Mouse (Mus musculus): ENCODE measurements around the gene Kcnk15. TPM values are rescaled to one million over a fixed set of nuclear protein-coding genes. Genes with fewer than 3 reads are reported as not detected.

Gene Kcnk15
- polyA plus RNA-seq (2015; fragmentation: Nextera tagmentation; extraction: Ambion mirVana), result not detected in 2 replicates

DNA sequence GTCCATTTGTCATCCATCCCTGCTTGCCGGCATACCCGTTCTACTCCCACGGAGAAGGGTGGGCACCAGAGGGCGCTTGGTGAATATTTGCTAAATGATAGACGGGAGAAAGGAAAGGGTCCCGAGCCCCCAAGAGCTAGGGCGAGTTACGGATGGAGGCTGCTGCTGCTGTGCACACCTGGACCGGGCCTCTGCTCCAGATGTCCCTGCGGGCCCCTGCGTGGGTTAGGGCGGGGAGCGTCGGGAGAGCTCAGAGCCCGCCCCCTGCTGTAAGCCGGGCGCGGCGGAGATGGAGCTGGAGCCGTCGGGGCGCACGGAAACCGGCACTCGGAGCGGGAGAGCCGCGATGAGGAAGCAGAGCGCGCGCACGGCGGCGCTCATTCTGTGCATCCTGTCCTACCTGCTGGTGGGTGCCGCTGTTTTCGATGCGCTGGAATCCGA lies at the start of gene Kcnk15:
TSS of gene Kcnk15 (plus strand) at position 191 of the 441 bp plus-strand sequence.
- H3K27me3 ChIP-seq (ENCODE audit: control insufficient read depth, insufficient read depth, low read length), result peaks cover 11% of the 10 kb centered on the region

DNA sequence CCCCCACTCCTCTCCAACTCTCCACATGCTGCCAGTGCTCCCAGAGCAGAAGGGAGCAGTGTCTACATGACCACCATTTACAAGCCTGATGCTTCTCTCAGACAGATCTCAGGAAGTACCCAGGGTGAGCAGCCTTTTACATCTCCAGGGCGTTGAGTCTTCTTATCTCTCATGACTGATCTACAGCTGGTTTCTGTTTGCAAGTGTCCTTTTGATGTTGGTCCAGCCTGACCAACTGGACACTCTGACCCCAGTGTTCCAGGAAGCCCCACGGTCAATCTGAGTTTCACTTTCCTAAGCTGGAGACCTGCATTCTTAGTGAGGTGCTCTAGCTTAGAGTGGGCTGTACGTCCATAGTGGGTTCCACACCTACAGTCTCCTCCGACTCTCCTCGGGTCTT lies 49.6 kb upstream of the Kcnk15 start:
- TF ChIP-seq EP300 (optimal IDR thresholded peaks at IDR 0.05) (no peak), CTCF (IDR thresholded peaks at IDR 0.05; ENCODE audit: low read depth) (no peak)
- WGBS, result 69% methylated on average over 5 of the region's 5 CpGs
- no peaks in the 10 kb centered on the region for H3K4me1 ChIP-seq (replicated peaks; ENCODE audit: control insufficient read depth, insufficient read depth)
- no peaks in the 10 kb centered on the region for H3K36me3 ChIP-seq (ENCODE audit: control insufficient read depth, insufficient read depth, low read length)
- DNase-seq (ENCODE audit: low spot score) (no peak), ATAC-seq (ENCODE audit: low FRiP score, low TSS enrichment) (no peak)
- H3K9ac ChIP-seq (ENCODE audit: low read length), result no peak overlapping the region
- H3K27ac ChIP-seq (replicated peaks), result no peak overlapping the region
- H3K9me3 ChIP-seq (ENCODE audit: control insufficient read depth, low read length), result no peaks in the 10 kb centered on the region
- H3K4me2 ChIP-seq (replicated peaks; ENCODE audit: low read depth), result no peak overlapping the region
- H3K27me3 ChIP-seq (ENCODE audit: control insufficient read depth, insufficient read depth, low read length), result no peaks in the 10 kb centered on the region
- H3K4me3 ChIP-seq (ENCODE audit: low read depth, low read length), result no peak overlapping the region

More for the DNA sequence above, at the start of gene Kcnk15:
- WGBS, result 0% methylated on average over 37 of the region's 38 CpGs
- peak within 1 kb of the TSS; percentile 13; the same call in 1 of the 2 replicates for H3K4me3 ChIP-seq (ENCODE audit: low read depth, low read length)
- H3K36me3 ChIP-seq (ENCODE audit: control insufficient read depth, insufficient read depth, low read length), result no peaks in the 10 kb centered on the region
- TF ChIP-seq EP300 (optimal IDR thresholded peaks at IDR 0.05) (no peak), CTCF (IDR thresholded peaks at IDR 0.05; ENCODE audit: low read depth) (peak; percentile 44)
- no peak for ATAC-seq (ENCODE audit: low FRiP score, low TSS enrichment)
- no peaks in the 10 kb centered on the region for H3K9me3 ChIP-seq (ENCODE audit: control insufficient read depth, low read length)
- no peaks in the 10 kb centered on the region for H3K4me1 ChIP-seq (replicated peaks; ENCODE audit: control insufficient read depth, insufficient read depth)
- no peak within 1 kb of the TSS for H3K9ac ChIP-seq (ENCODE audit: low read length)
- no peak within 1 kb of the TSS for H3K4me2 ChIP-seq (replicated peaks; ENCODE audit: low read depth)
- DNase-seq (ENCODE audit: low spot score), result no peak
- H3K27ac ChIP-seq (replicated peaks), result no peak within 1 kb of the TSS

DNA sequence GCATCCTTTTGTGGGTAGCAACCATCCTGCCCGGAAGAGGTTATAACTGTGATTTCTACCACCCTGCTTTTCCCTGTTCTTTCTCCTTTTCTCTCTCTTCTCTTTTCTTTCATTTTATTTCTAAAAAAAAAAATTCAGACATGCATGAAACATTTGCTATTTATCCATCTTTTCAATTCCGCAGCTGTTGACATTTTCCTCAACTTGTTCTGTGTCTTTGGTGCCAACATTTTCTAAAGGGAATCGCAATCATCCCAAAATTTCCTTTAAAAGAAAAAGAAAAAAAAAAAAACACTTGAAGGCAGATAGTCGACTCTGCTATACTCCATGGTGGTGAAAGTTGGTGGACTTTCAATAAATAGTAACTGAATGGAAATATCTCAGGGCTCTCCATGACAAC lies 44.3 kb upstream of the Kcnk15 start:
- Histone ChIP-seq H3K27ac (replicated peaks) (no peak overlapping the region), H3K27me3 (ENCODE audit: control insufficient read depth, insufficient read depth, low read length) (no peaks in the 10 kb centered on the region), H3K4me1 (replicated peaks; ENCODE audit: control insufficient read depth, insufficient read depth) (no peaks in the 10 kb centered on the region), H3K4me3 (ENCODE audit: low read depth, low read length) (no peak overlapping the region), H3K4me2 (replicated peaks; ENCODE audit: low read depth) (no peak overlapping the region), H3K36me3 (ENCODE audit: control insufficient read depth, insufficient read depth, low read length) (no peaks in the 10 kb centered on the region), H3K9me3 (ENCODE audit: control insufficient read depth, low read length) (no peaks in the 10 kb centered on the region), H3K9ac (ENCODE audit: low read length) (no peak overlapping the region)
- 75% methylated on average over 4 of the region's 4 CpGs for WGBS
- DNase-seq (ENCODE audit: low spot score) (no peak), ATAC-seq (ENCODE audit: low FRiP score, low TSS enrichment) (no peak)
- TF ChIP-seq EP300 (optimal IDR thresholded peaks at IDR 0.05) (no peak), CTCF (IDR thresholded peaks at IDR 0.05; ENCODE audit: low read depth) (no peak)

DNA sequence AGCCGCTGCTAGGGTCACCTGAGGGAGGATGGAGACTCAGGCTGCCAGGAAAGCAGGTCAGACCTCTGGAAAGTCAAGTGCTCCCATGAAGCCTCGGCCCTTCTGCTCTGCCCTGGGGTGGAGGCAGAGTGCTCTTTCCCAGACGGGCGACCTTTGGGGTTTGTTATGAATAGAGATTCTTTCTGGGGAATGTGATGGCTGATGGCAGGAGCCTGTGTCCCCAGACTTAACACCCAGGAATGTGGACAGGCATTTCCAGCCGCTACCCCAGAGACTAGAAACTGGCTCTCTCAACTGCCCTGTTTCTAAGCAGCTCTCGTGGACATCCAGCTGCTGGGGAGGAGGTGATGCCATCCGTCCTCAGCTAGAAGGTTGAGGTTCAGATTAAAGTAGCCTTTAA lies 43.7 kb upstream of the Kcnk15 start:
- H3K4me1 ChIP-seq (replicated peaks; ENCODE audit: control insufficient read depth, insufficient read depth), result no peaks in the 10 kb centered on the region
- DNase-seq (ENCODE audit: low spot score) (no peak), ATAC-seq (ENCODE audit: low FRiP score, low TSS enrichment) (no peak)
- no peak overlapping the region for H3K4me2 ChIP-seq (replicated peaks; ENCODE audit: low read depth)
- WGBS, result 37% methylated on average over 7 of the region's 7 CpGs
- H3K36me3 ChIP-seq (ENCODE audit: control insufficient read depth, insufficient read depth, low read length), result no peaks in the 10 kb centered on the region
- H3K9ac ChIP-seq (ENCODE audit: low read length), result no peak overlapping the region
- H3K9me3 ChIP-seq (ENCODE audit: control insufficient read depth, low read length), result no peaks in the 10 kb centered on the region
- no peaks in the 10 kb centered on the region for H3K27me3 ChIP-seq (ENCODE audit: control insufficient read depth, insufficient read depth, low read length)
- TF ChIP-seq EP300 (optimal IDR thresholded peaks at IDR 0.05) (no peak), CTCF (IDR thresholded peaks at IDR 0.05; ENCODE audit: low read depth) (no peak)
- H3K4me3 ChIP-seq (ENCODE audit: low read depth, low read length), result no peak overlapping the region
- no peak overlapping the region for H3K27ac ChIP-seq (replicated peaks)

DNA sequence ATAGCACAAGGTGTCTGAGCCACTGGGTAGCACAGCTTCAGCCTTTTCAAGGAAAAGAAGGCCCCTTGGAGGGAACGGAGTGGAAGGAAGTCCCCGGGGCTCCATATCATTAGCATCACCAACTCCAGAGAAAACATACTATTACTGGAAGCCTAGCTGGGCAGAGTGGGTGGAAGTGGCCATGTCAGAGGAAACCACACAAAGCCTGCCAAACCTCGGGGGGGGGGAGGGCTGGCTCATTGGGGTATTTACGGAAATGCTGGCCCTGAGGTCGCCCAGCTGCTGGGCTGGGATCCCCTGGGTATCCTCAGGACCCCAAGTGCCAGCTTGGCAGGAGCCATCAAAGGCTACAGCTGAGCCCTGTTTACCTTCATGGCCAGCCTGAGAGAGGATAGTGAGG lies 40.4 kb upstream of the Kcnk15 start:
- Histone ChIP-seq H3K27me3 (ENCODE audit: control insufficient read depth, insufficient read depth, low read length) (no peaks in the 10 kb centered on the region), H3K36me3 (ENCODE audit: control insufficient read depth, insufficient read depth, low read length) (no peaks in the 10 kb centered on the region), H3K4me3 (ENCODE audit: low read depth, low read length) (no peak overlapping the region), H3K9me3 (ENCODE audit: control insufficient read depth, low read length) (no peaks in the 10 kb centered on the region), H3K27ac (replicated peaks) (no peak overlapping the region), H3K9ac (ENCODE audit: low read length) (no peak overlapping the region), H3K4me1 (replicated peaks; ENCODE audit: control insufficient read depth, insufficient read depth) (no peaks in the 10 kb centered on the region), H3K4me2 (replicated peaks; ENCODE audit: low read depth) (no peak overlapping the region)
- WGBS, result 63% methylated on average over 5 of the region's 5 CpGs
- TF ChIP-seq CTCF (IDR thresholded peaks at IDR 0.05; ENCODE audit: low read depth), result no peak
- TF ChIP-seq EP300 (optimal IDR thresholded peaks at IDR 0.05), result no peak
- ATAC-seq (ENCODE audit: low FRiP score, low TSS enrichment) (no peak), DNase-seq (ENCODE audit: low spot score) (no peak)

DNA sequence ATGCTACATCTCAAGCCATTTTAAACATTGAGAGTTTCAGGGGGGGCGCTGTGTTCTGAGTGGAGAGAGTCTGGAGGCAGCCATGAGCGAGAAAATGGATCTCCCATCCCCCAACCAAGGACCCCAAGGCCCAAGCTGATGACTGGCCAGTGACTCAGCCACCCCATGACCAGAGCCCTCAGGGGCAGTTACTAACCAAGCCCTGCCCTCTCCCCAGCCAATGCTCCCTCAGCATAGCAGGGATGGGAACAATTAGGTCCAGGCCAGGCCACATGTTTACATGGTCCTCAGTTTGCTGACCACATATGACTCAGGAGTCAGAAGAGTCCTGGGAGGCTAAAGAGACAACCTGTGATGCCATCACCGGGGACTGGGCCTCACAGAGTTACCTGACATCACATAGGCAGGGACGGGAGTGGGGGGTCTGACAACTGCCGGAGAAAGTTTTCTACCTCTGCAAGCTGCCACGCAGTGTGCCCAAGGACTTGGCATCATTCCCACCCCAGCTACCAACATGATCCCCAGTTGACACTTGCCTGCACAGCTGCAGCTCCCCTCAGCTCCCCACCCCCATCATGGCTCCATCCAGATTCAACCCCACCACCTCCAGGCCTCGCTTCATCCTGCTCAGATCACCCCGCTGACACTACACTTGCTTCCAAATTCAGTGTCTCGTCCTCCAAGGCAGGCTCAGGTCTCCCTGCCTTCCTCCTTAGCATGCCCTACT lies 38.5 kb upstream of the Kcnk15 start:
- H3K36me3 ChIP-seq (ENCODE audit: control insufficient read depth, insufficient read depth, low read length), result no peaks in the 10 kb centered on the region

More for the DNA sequence above, 38.5 kb upstream of the Kcnk15 start:
- Histone ChIP-seq H3K9ac (ENCODE audit: low read length) (no peak overlapping the region), H3K4me2 (replicated peaks; ENCODE audit: low read depth) (no peak overlapping the region), H3K4me3 (ENCODE audit: low read depth, low read length) (no peak overlapping the region), H3K27me3 (ENCODE audit: control insufficient read depth, insufficient read depth, low read length) (no peaks in the 10 kb centered on the region), H3K4me1 (replicated peaks; ENCODE audit: control insufficient read depth, insufficient read depth) (no peaks in the 10 kb centered on the region), H3K27ac (replicated peaks) (no peak overlapping the region), H3K9me3 (ENCODE audit: control insufficient read depth, low read length) (no peaks in the 10 kb centered on the region)
- 83% methylated on average over 9 of the region's 9 CpGs for WGBS
- ATAC-seq (ENCODE audit: low FRiP score, low TSS enrichment) (no peak), DNase-seq (ENCODE audit: low spot score) (no peak)
- TF ChIP-seq CTCF (IDR thresholded peaks at IDR 0.05; ENCODE audit: low read depth) (no peak), EP300 (optimal IDR thresholded peaks at IDR 0.05) (no peak)

All from stomach, postnatal 0 days (tissue).